In the genomic region with DNA sequence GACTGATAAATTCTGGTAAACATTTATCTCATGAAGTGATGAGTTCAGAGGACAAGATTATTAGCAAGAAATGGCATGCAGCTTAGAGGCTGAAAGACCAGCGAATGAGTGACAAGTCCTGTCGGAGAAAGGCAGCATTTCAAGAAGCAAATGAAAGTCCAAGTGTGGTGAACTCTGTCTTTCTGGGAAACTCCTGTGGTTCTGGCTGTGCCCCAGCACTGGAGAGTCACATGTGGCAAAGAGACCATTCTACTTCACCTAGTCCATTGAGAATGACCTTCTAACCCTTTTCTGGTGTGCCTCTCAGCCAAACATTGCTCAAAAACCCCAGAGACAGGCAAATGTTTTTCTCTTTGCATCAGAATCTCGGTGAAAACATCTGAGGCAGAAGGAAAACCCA, we compare ENCODE assay signal across 18 mouse cellular contexts.
DNase-seq lines count a peak whose midpoint lies in the region; ATAC-seq lines count a peak whose summit lies in the region.
"Had no signal": no experiment of that assay in that cellular context is flagged by ENCODE, and none has a peak within 500 bp of the region (broad histone marks: within the 10 kb centered on the region; RNA-seq: fewer than 3 reads in every experiment).

No protein-coding gene starts in this region.

- ATAC-seq in kidney, embryonic 16.5 days (ENCODE audit: low FRiP score, low TSS enrichment), result no peak
- ATAC-seq in forebrain, embryonic 13.5 days, result no peak
- no peak for ATAC-seq in heart, embryonic 11.5 days (replicated peaks; ENCODE audit: insufficient number of reproducible peaks, low FRiP score, low TSS enrichment)
- ATAC-seq: forebrain, embryonic 15.5 days; intestine, embryonic 15.5 days had no signal

- H3K36me3 ChIP-seq in kidney, embryonic 16.5 days (ENCODE audit: insufficient read depth, low read length), result no peaks in the 10 kb centered on the region
- no peaks in the 10 kb centered on the region for H3K36me3 ChIP-seq in forebrain, embryonic 13.5 days (ENCODE audit: poor library complexity, severe bottlenecking)
- H3K36me3 ChIP-seq in heart, embryonic 11.5 days (ENCODE audit: control insufficient read depth, insufficient read depth, low read length), result no peaks in the 10 kb centered on the region
- H3K36me3 ChIP-seq: embryonic facial prominence, embryonic 10.5 days; forebrain, embryonic 15.5 days; heart, embryonic 12.5 days; hindbrain, embryonic 10.5 days; intestine, embryonic 15.5 days had no signal

- peak; percentile 83 for DNase-seq in kidney, adult 11 months
- peak; percentile 88 for DNase-seq in adipocyte (ENCODE audit: low spot score)
- DNase-seq in adrenal gland, postnatal 14 days, result peak; percentile 37
- peak; percentile 25 for DNase-seq in kidney, postnatal 10 days
- DNase-seq in gastrocnemius, adult 8-10 months (ENCODE audit: low spot score in 2 of 2), result no peak
- DNase-seq: cerebellum, adult 2 months; cerebellum, postnatal 10 days; gastrocnemius, postnatal 14 days; heart, adult 2 months had no signal

- no peaks in the 10 kb centered on the region for H3K9me3 ChIP-seq in kidney, embryonic 16.5 days (ENCODE audit: low read length)
- H3K9me3 ChIP-seq in forebrain, embryonic 13.5 days (replicated peaks), result no peaks in the 10 kb centered on the region
- H3K9me3 ChIP-seq in heart, embryonic 11.5 days (replicated peaks; ENCODE audit: control insufficient read depth, low read length), result no peaks in the 10 kb centered on the region
- H3K9me3 ChIP-seq: embryonic facial prominence, embryonic 10.5 days; forebrain, embryonic 15.5 days; heart, embryonic 12.5 days; hindbrain, embryonic 10.5 days; intestine, embryonic 15.5 days had no signal

- WGBS in kidney, embryonic 16.5 days, result 93% methylated on average over 3 of the region's 3 CpGs
- 85% methylated on average over 3 of the region's 3 CpGs for WGBS in forebrain, embryonic 13.5 days
- 85% methylated on average over 3 of the region's 3 CpGs for WGBS in heart, embryonic 11.5 days (ENCODE audit: insufficient replicate concordance)

- no peaks in the 10 kb centered on the region for H3K27me3 ChIP-seq in kidney, embryonic 16.5 days (ENCODE audit: insufficient read depth, low read length)
- H3K27me3 ChIP-seq in forebrain, embryonic 13.5 days, result no peaks in the 10 kb centered on the region
- no peaks in the 10 kb centered on the region for H3K27me3 ChIP-seq in heart, embryonic 11.5 days (ENCODE audit: control insufficient read depth, insufficient read depth, low read length)
- H3K27me3 ChIP-seq: forebrain, embryonic 15.5 days; heart, embryonic 12.5 days; intestine, embryonic 15.5 days had no signal

- H3K9ac ChIP-seq in kidney, embryonic 16.5 days (replicated peaks; ENCODE audit: low read length), result no peak overlapping the region
- H3K9ac ChIP-seq in forebrain, embryonic 13.5 days, result no peak overlapping the region
- no peak overlapping the region for H3K9ac ChIP-seq in heart, embryonic 11.5 days (ENCODE audit: low read depth, low read length)
- H3K9ac ChIP-seq: forebrain, embryonic 15.5 days; heart, embryonic 12.5 days; hindbrain, embryonic 14.5 days; intestine, embryonic 15.5 days had no signal

- H3K4me3 ChIP-seq in kidney, embryonic 16.5 days (ENCODE audit: low read length), result no peak overlapping the region
- H3K4me3 ChIP-seq in forebrain, embryonic 13.5 days, result no peak overlapping the region
- H3K4me3 ChIP-seq in heart, embryonic 11.5 days (ENCODE audit: low read depth, low read length), result no peak overlapping the region
- H3K4me3 ChIP-seq: embryonic facial prominence, embryonic 10.5 days; forebrain, embryonic 15.5 days; heart, adult 2 months; heart, embryonic 12.5 days; hindbrain, embryonic 10.5 days; intestine, embryonic 15.5 days had no signal

- no peaks in the 10 kb centered on the region for H3K4me1 ChIP-seq in kidney, embryonic 16.5 days (ENCODE audit: insufficient read depth, low read length)
- 0 out of 2 replicates have a peak, but pooled peaks cover 3% of the 10 kb centered on the region for H3K4me1 ChIP-seq in forebrain, embryonic 13.5 days
- H3K4me1 ChIP-seq in heart, embryonic 11.5 days (ENCODE audit: control insufficient read depth, insufficient read depth, low read length), result no peaks in the 10 kb centered on the region
- H3K4me1 ChIP-seq: hindbrain, embryonic 10.5 days; intestine, embryonic 15.5 days had no signal

- H3K4me2 ChIP-seq in kidney, embryonic 16.5 days (replicated peaks; ENCODE audit: low read depth, low read length), result no peak overlapping the region
- H3K4me2 ChIP-seq in forebrain, embryonic 13.5 days, result no peak overlapping the region
- no peak overlapping the region for H3K4me2 ChIP-seq in heart, embryonic 11.5 days
- H3K4me2 ChIP-seq: forebrain, embryonic 15.5 days; heart, embryonic 12.5 days; hindbrain, embryonic 14.5 days; intestine, embryonic 15.5 days had no signal

- H3K27ac ChIP-seq in kidney, embryonic 16.5 days (ENCODE audit: low read length), result no peak overlapping the region
- no peak overlapping the region for H3K27ac ChIP-seq in forebrain, embryonic 13.5 days
- H3K27ac ChIP-seq in heart, embryonic 11.5 days (ENCODE audit: low read depth, low read length), result no peak overlapping the region
- H3K27ac ChIP-seq: embryonic facial prominence, embryonic 10.5 days; forebrain, embryonic 15.5 days; heart, adult 2 months; hindbrain, embryonic 10.5 days; hindbrain, embryonic 14.5 days; intestine, embryonic 15.5 days had no signal

Comparison
In these comparisons a context has a peak if more than half of its experiments do, and no peak if none do; other contexts are left out.
1. DNase-seq: peak in kidney, adult 11 months (single experiment), adipocyte (single experiment), adrenal gland, postnatal 14 days (single experiment) and kidney, postnatal 10 days (single experiment); none in gastrocnemius, adult 8-10 months (0 of 2).